Mouse (Mus musculus) ES-Bruce4 (cell line): ENCODE results near the gene Ptprm.

ENCODE experiments used
- CTCF ChIP-seq: IDR thresholded peaks from one replicate; pipeline ENCODE4 v1.8.1; 2011; ENCODE audit warnings: low read depth, low read length
- EP300 ChIP-seq: IDR thresholded peaks from 2 replicates; pipeline ENCODE4 v1.6.1; 2011; ENCODE audit warnings: low read depth, low read length; ENCODE audit not compliant: insufficient read depth
- POLR2A ChIP-seq: IDR thresholded peaks from one replicate; pipeline ENCODE4 v1.8.1; 2011; ENCODE audit warnings: low read length; ENCODE audit not compliant: insufficient read depth

GRCm38 (mm10) chr17:66619996-66620656 is 734.1 kb downstream of the Ptprm start:
- TF ChIP-seq CTCF, result no peak
- TF ChIP-seq POLR2A, result no peak
- no peak for TF ChIP-seq EP300
